28 mouse cellular contexts compared by ENCODE assay signal in genomic region chr3:108129367-108129766, GRCm38 (mm10). TPM values are rescaled to one million over a fixed set of nuclear protein-coding genes. Genes with fewer than 3 reads are reported as not detected.
A peak's percentile ranks its signal among the peaks of the same experiment; 100 is the strongest.
DNase-seq lines count a peak whose midpoint lies in the region; ATAC-seq lines count a peak whose summit lies in the region.
"Had no signal": no experiment of that assay in that cellular context is flagged by ENCODE, and none has a peak within 500 bp of the region (broad histone marks: within the 10 kb centered on the region; RNA-seq: fewer than 3 reads in every experiment).

No protein-coding gene starts in this region.

- H3K9ac ChIP-seq in intestine, embryonic 16.5 days (ENCODE audit: low read depth, low read length), result no peak overlapping the region
- no peak overlapping the region for H3K9ac ChIP-seq in intestine, embryonic 15.5 days
- 0 out of 2 replicates have a peak overlapping the region, but pooled peaks have one; percentile 22 for H3K9ac ChIP-seq in liver, embryonic 16.5 days (ENCODE audit: low read depth, low read length)
- H3K9ac ChIP-seq: forebrain, postnatal 0 days; hindbrain, embryonic 13.5 days; midbrain, embryonic 12.5 days had no signal

- no peaks in the 10 kb centered on the region for H3K27me3 ChIP-seq in intestine, embryonic 16.5 days (replicated peaks; ENCODE audit: control insufficient read depth, insufficient read depth, low read length)
- H3K27me3 ChIP-seq in intestine, embryonic 15.5 days (replicated peaks), result no peaks in the 10 kb centered on the region
- no peaks in the 10 kb centered on the region for H3K27me3 ChIP-seq in liver, embryonic 16.5 days (ENCODE audit: control insufficient read depth, insufficient read depth, low read depth, low read length)
- H3K27me3 ChIP-seq: hindbrain, embryonic 13.5 days; midbrain, embryonic 12.5 days had no signal

- H3K27ac ChIP-seq in intestine, embryonic 16.5 days (ENCODE audit: low read length), result 0 out of 2 replicates have a peak overlapping the region, but pooled peaks have one; percentile 10
- H3K27ac ChIP-seq in intestine, embryonic 15.5 days, result no peak overlapping the region
- peak overlapping the region; percentile 68 for H3K27ac ChIP-seq in liver, embryonic 16.5 days (ENCODE audit: low read length)
- H3K27ac ChIP-seq: embryonic facial prominence, embryonic 10.5 days; hindbrain, embryonic 13.5 days; layer of hippocampus, adult 2 months; limb, embryonic 10.5 days; macrophage; midbrain, embryonic 12.5 days had no signal

- no peaks in the 10 kb centered on the region for H3K9me3 ChIP-seq in intestine, embryonic 16.5 days (ENCODE audit: control insufficient read depth, low read length)
- no peaks in the 10 kb centered on the region for H3K9me3 ChIP-seq in intestine, embryonic 15.5 days
- H3K9me3 ChIP-seq in liver, embryonic 16.5 days (replicated peaks; ENCODE audit: control insufficient read depth, low read length), result no peaks in the 10 kb centered on the region
- H3K9me3 ChIP-seq: embryonic facial prominence, embryonic 10.5 days; hindbrain, embryonic 13.5 days; limb, embryonic 10.5 days; midbrain, embryonic 12.5 days had no signal

- no peak for ATAC-seq in intestine, embryonic 16.5 days
- ATAC-seq in intestine, embryonic 15.5 days, result no peak
- ATAC-seq in liver, embryonic 16.5 days (ENCODE audit: low read depth), result peak; percentile 78
- ATAC-seq in granulocyte monocyte progenitor cell, adult 5-6 weeks (replicated peaks; ENCODE audit: poor library complexity, severe bottlenecking), result no peak
- ATAC-seq: forebrain, postnatal 0 days; lung, postnatal 0 days had no signal

- H3K4me1 ChIP-seq in intestine, embryonic 16.5 days (ENCODE audit: control insufficient read depth, insufficient read depth, low read length), result peaks cover 21% of the 10 kb centered on the region
- H3K4me1 ChIP-seq in intestine, embryonic 15.5 days (replicated peaks), result peaks cover 14% of the 10 kb centered on the region
- peaks cover 70% of the 10 kb centered on the region for H3K4me1 ChIP-seq in liver, embryonic 16.5 days (ENCODE audit: control insufficient read depth, low read depth, low read length)

- peak; percentile 33 for DNase-seq in liver
- DNase-seq in embryo, embryonic 11 days, result no peak
- no peak for DNase-seq in kidney, postnatal 36 days
- DNase-seq: adrenal gland, postnatal 10 days; cerebellum, adult 2 months; forebrain, postnatal 0 days; heart, postnatal 36 days; kidney, adult 9 months; kidney, postnatal 14 days; retina, postnatal 1 day; right cerebral cortex, postnatal 25 days had no signal

- WGBS in intestine, embryonic 16.5 days, result 78% methylated on average over 4 of the region's 4 CpGs
- whole genome bisulfite sequencing in intestine, embryonic 15.5 days, result 85% methylated on average over 4 of the region's 4 CpGs
- WGBS in liver, embryonic 16.5 days (ENCODE audit: insufficient replicate concordance), result 42% methylated on average over 4 of the region's 4 CpGs

- H3K4me3 ChIP-seq in intestine, embryonic 16.5 days (ENCODE audit: low read length), result no peak overlapping the region
- no peak overlapping the region for H3K4me3 ChIP-seq in intestine, embryonic 15.5 days (replicated peaks)
- H3K4me3 ChIP-seq in liver, embryonic 16.5 days (ENCODE audit: low read depth, low read length), result no peak overlapping the region
- H3K4me3 ChIP-seq: embryonic facial prominence, embryonic 10.5 days; hindbrain, embryonic 13.5 days; layer of hippocampus, adult 2 months; limb, embryonic 10.5 days; midbrain, embryonic 12.5 days had no signal

- no peak overlapping the region for H3K4me2 ChIP-seq in intestine, embryonic 16.5 days (ENCODE audit: low read depth, low read length)
- H3K4me2 ChIP-seq in intestine, embryonic 15.5 days (replicated peaks), result no peak overlapping the region
- peak overlapping the region; percentile 37 for H3K4me2 ChIP-seq in liver, embryonic 16.5 days (ENCODE audit: low read depth, low read length)
- H3K4me2 ChIP-seq: heart, embryonic 11.5 days; hindbrain, embryonic 13.5 days; midbrain, embryonic 12.5 days had no signal

- H3K36me3 ChIP-seq in intestine, embryonic 16.5 days (ENCODE audit: control insufficient read depth, insufficient read depth, low read length), result no peaks in the 10 kb centered on the region
- no peaks in the 10 kb centered on the region for H3K36me3 ChIP-seq in intestine, embryonic 15.5 days
- no peaks in the 10 kb centered on the region for H3K36me3 ChIP-seq in liver, embryonic 16.5 days (ENCODE audit: control insufficient read depth, insufficient read depth)
- H3K36me3 ChIP-seq: embryonic facial prominence, embryonic 10.5 days; hindbrain, embryonic 13.5 days; midbrain, embryonic 12.5 days had no signal

RNA-seq across cellular contexts. Expression of gene Gnai3, which starts 16.6 kb away (rescaled TPM):
- polyA plus RNA-seq in intestine, embryonic 16.5 days (2015; fragmentation: Nextera tagmentation; extraction: Ambion mirVana), result 168 and 170 TPM in 2 replicates
- 165 and 183 TPM in 2 replicates for polyA plus RNA-seq in intestine, embryonic 15.5 days (2015; fragmentation: Nextera tagmentation; extraction: Ambion mirVana)
- 69.9 and 73.7 TPM in 2 replicates for polyA plus RNA-seq in liver, embryonic 16.5 days (2015; fragmentation: Nextera tagmentation; extraction: Ambion mirVana)
- total RNA-seq in granulocyte monocyte progenitor cell, adult 5-6 weeks (2014; fragmentation: Nextera tagmentation), result 82.3 and 93.1 TPM in 2 replicates
- 139 and 189 TPM in 2 replicates for total RNA-seq in granulocyte monocyte progenitor cell, adult 5-6 weeks (2017)

RNA-seq across cellular contexts. Expression of gene Gpr61, which starts 25.3 kb away (rescaled TPM):
- polyA plus RNA-seq in intestine, embryonic 16.5 days (2015; fragmentation: Nextera tagmentation; extraction: Ambion mirVana), result 0.11 and 0.13 TPM in 2 replicates
- polyA plus RNA-seq in intestine, embryonic 15.5 days (2015; fragmentation: Nextera tagmentation; extraction: Ambion mirVana), result 0.15 and 0.21 TPM in 2 replicates
- 0.02 TPM in 1 of 2 replicates, not detected in the other for polyA plus RNA-seq in liver, embryonic 16.5 days (2015; fragmentation: Nextera tagmentation; extraction: Ambion mirVana)
- not detected in 2 replicates for total RNA-seq in granulocyte monocyte progenitor cell, adult 5-6 weeks (2014; fragmentation: Nextera tagmentation)
- not detected in 2 replicates for total RNA-seq in granulocyte monocyte progenitor cell, adult 5-6 weeks (2017)
- total RNA-seq: common myeloid progenitor, adult 5-6 weeks; gastrocnemius, adult 18-20 months; heart, postnatal 36 days; liver, adult 2 months had no signal
- polyA plus RNA-seq: liver, adult 2 months; lung, postnatal 0 days; macrophage; spleen, adult 2 months had no signal

RNA-seq across cellular contexts. Expression of gene Gnat2, which starts 36.8 kb away (rescaled TPM):
- 1.9 and 2.7 TPM in 2 replicates for polyA plus RNA-seq in intestine, embryonic 16.5 days (2015; fragmentation: Nextera tagmentation; extraction: Ambion mirVana)
- polyA plus RNA-seq in intestine, embryonic 15.5 days (2015; fragmentation: Nextera tagmentation; extraction: Ambion mirVana), result 1.9 and 2.8 TPM in 2 replicates
- polyA plus RNA-seq in liver, embryonic 16.5 days (2015; fragmentation: Nextera tagmentation; extraction: Ambion mirVana), result 3.8 and 4.1 TPM in 2 replicates
- total RNA-seq in granulocyte monocyte progenitor cell, adult 5-6 weeks (2014; fragmentation: Nextera tagmentation), result 1.9 and 2.2 TPM in 2 replicates
- 2.5 TPM in 1 of 2 replicates, not detected in the other for total RNA-seq in granulocyte monocyte progenitor cell, adult 5-6 weeks (2017)
- total RNA-seq: heart, postnatal 36 days; layer of hippocampus, adult 2 months; layer of hippocampus, postnatal 25 days had no signal
- polyA plus RNA-seq: macrophage had no signal

RNA-seq across cellular contexts. Expression of gene Ampd2, which starts 42.9 kb away (rescaled TPM):
- 46.9 and 48.9 TPM in 2 replicates for polyA plus RNA-seq in intestine, embryonic 16.5 days (2015; fragmentation: Nextera tagmentation; extraction: Ambion mirVana)
- polyA plus RNA-seq in intestine, embryonic 15.5 days (2015; fragmentation: Nextera tagmentation; extraction: Ambion mirVana), result 49.9 and 53.6 TPM in 2 replicates
- polyA plus RNA-seq in liver, embryonic 16.5 days (2015; fragmentation: Nextera tagmentation; extraction: Ambion mirVana), result 76.4 and 79.6 TPM in 2 replicates
- total RNA-seq in granulocyte monocyte progenitor cell, adult 5-6 weeks (2014; fragmentation: Nextera tagmentation), result 126 and 158 TPM in 2 replicates
- total RNA-seq in granulocyte monocyte progenitor cell, adult 5-6 weeks (2017), result 54.6 and 69.6 TPM in 2 replicates

RNA-seq across cellular contexts. Expression of gene Amigo1, which starts 56.8 kb away (rescaled TPM):
- polyA plus RNA-seq in intestine, embryonic 16.5 days (2015; fragmentation: Nextera tagmentation; extraction: Ambion mirVana), result 2.2 and 2.5 TPM in 2 replicates
- polyA plus RNA-seq in intestine, embryonic 15.5 days (2015; fragmentation: Nextera tagmentation; extraction: Ambion mirVana), result 3.9 and 4.4 TPM in 2 replicates
- 0.61 and 0.64 TPM in 2 replicates for polyA plus RNA-seq in liver, embryonic 16.5 days (2015; fragmentation: Nextera tagmentation; extraction: Ambion mirVana)
- 1.9 and 4.4 TPM in 2 replicates for total RNA-seq in granulocyte monocyte progenitor cell, adult 5-6 weeks (2014; fragmentation: Nextera tagmentation)
- total RNA-seq in granulocyte monocyte progenitor cell, adult 5-6 weeks (2017), result 2.0 and 3.4 TPM in 2 replicates
